13 mouse cellular contexts compared by ENCODE assay signal in the genomic region with DNA sequence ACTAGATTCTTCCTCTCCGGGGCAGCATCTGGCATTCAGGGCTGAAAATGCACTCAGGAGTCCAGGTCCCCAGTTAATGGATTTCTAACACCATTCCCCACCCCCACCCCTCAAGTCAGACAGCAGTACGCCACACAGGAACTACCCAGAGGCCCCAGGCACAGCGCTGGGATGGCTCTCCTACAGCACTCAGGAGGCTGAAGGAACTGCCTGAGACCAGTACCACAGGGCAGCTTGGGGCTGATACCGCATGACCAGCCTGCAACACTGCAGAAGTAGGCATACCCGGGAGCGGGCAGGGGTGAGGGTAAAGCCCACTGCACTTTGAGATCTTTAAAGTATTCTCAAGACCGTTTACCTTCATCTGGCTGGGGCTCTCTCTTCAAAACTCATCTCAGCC. TPM values are rescaled to one million over a fixed set of nuclear protein-coding genes. Genes with fewer than 3 reads are reported as not detected.
A peak's percentile ranks its signal among the peaks of the same experiment; 100 is the strongest.
DNase-seq lines count a peak whose midpoint lies in the region; ATAC-seq and TF ChIP-seq lines count a peak whose summit lies in the region.
"Had no signal": no experiment of that assay in that cellular context is flagged by ENCODE, and none has a peak within 500 bp of the region (broad histone marks: within the 10 kb centered on the region; RNA-seq: fewer than 3 reads in every experiment).

No protein-coding gene starts in this region.

- TF ChIP-seq CTCF in heart, adult 2 months (IDR thresholded peaks at IDR 0.05): no peak

- WGBS in heart, adult 2 months: 70% methylated on average over 7 of the region's 7 CpGs
- WGBS in neural tube, embryonic 13.5 days: 68% methylated on average over 7 of the region's 7 CpGs
- 53% methylated on average over 7 of the region's 7 CpGs for WGBS in limb, embryonic 15.5 days
- 66% methylated on average over 7 of the region's 7 CpGs for WGBS in stomach, embryonic 16.5 days

- peaks cover 3% of the 10 kb centered on the region; the same call in 1 of the 2 replicates for H3K36me3 ChIP-seq in heart, adult 2 months (ENCODE audit: control insufficient read depth, insufficient read depth, low read length)
- no peaks in the 10 kb centered on the region for H3K36me3 ChIP-seq in neural tube, embryonic 13.5 days
- H3K36me3 ChIP-seq in limb, embryonic 15.5 days: no peaks in the 10 kb centered on the region
- no peaks in the 10 kb centered on the region for H3K36me3 ChIP-seq in stomach, embryonic 16.5 days (ENCODE audit: control insufficient read depth, insufficient read depth, low read length)

- no peak for ATAC-seq in neural tube, embryonic 13.5 days (ENCODE audit: low read depth)
- ATAC-seq in limb, embryonic 15.5 days (ENCODE audit: insufficient number of reproducible peaks, low FRiP score, low TSS enrichment, low read depth): no peak
- ATAC-seq in stomach, embryonic 16.5 days (ENCODE audit: insufficient read depth, low FRiP score): no peak

- DNase-seq in heart, adult 2 months: no peak
- DNase-seq in heart, postnatal 10 days: no peak
- DNase-seq in neural tube, embryonic 10.5 days (ENCODE audit: extremely low spot score, low spot score): no peak
- DNase-seq in left cerebral cortex, adult 9 months (ENCODE audit: low spot score in 2 of 2): no peak
- DNase-seq in left cerebral cortex, postnatal 36 days (ENCODE audit: low spot score in 2 of 2): no peak
- DNase-seq: cerebellum, adult 9-11 months; heart, postnatal 4 days; lung, embryonic 14.5 days had no signal

- H3K9ac ChIP-seq in heart, adult 2 months (ENCODE audit: low read depth, low read length): peak overlapping the region; percentile 67
- H3K9ac ChIP-seq in neural tube, embryonic 13.5 days: no peak overlapping the region
- H3K9ac ChIP-seq in limb, embryonic 15.5 days: no peak overlapping the region
- H3K9ac ChIP-seq in stomach, embryonic 16.5 days (ENCODE audit: low read length): no peak overlapping the region; the same call in 1 of the 2 replicates
- H3K9ac ChIP-seq: lung, embryonic 14.5 days had no signal

- no peak for TF ChIP-seq POLR2A in heart, adult 2 months (IDR thresholded peaks at IDR 0.05; ENCODE audit: insufficient read depth, low read depth, low read length)

- H3K4me1 ChIP-seq in heart, adult 2 months (ENCODE audit: control insufficient read depth, insufficient read depth, low read length): peaks cover 30% of the 10 kb centered on the region
- H3K4me1 ChIP-seq in neural tube, embryonic 13.5 days (replicated peaks): peaks cover 46% of the 10 kb centered on the region
- peaks cover 41% of the 10 kb centered on the region for H3K4me1 ChIP-seq in limb, embryonic 15.5 days
- peaks cover 11% of the 10 kb centered on the region for H3K4me1 ChIP-seq in stomach, embryonic 16.5 days (ENCODE audit: control insufficient read depth, insufficient read depth, low read length)

- intact Hi-C loops in heart, adult 2 months (cut with DNase I): loop anchor here (5.0 kb wide), 1 partner anchor 57 kb away; the partner anchor contains the start of gene 3110082I17Rik
- intact Hi-C loops in heart, postnatal 10 days (cut with DNase I): no loop called here
- intact Hi-C loops in left cerebral cortex, postnatal 36 days (cut with DNase I): no loop called here

- H3K9me3 ChIP-seq in neural tube, embryonic 13.5 days: no peaks in the 10 kb centered on the region
- no peaks in the 10 kb centered on the region for H3K9me3 ChIP-seq in limb, embryonic 15.5 days
- no peaks in the 10 kb centered on the region for H3K9me3 ChIP-seq in stomach, embryonic 16.5 days (replicated peaks; ENCODE audit: control insufficient read depth, low read length)

- no peak for TF ChIP-seq EP300 in heart, adult 2 months (IDR thresholded peaks at IDR 0.05; ENCODE audit: insufficient read depth, low read depth, low read length)

- H3K4me2 ChIP-seq in neural tube, embryonic 13.5 days: no peak overlapping the region
- H3K4me2 ChIP-seq in limb, embryonic 15.5 days: peak overlapping the region; percentile 5; the same call in 1 of the 2 replicates
- H3K4me2 ChIP-seq in stomach, embryonic 16.5 days (ENCODE audit: low read depth, low read length): no peak overlapping the region
- H3K4me2 ChIP-seq: lung, embryonic 14.5 days had no signal

- peak overlapping the region; percentile 88 for H3K27ac ChIP-seq in heart, adult 2 months
- H3K27ac ChIP-seq in neural tube, embryonic 13.5 days (replicated peaks): peak overlapping the region; percentile 70
- peak overlapping the region; percentile 83 for H3K27ac ChIP-seq in limb, embryonic 15.5 days
- peak overlapping the region; percentile 19; the same call in 1 of the 2 replicates for H3K27ac ChIP-seq in stomach, embryonic 16.5 days (ENCODE audit: low read length)

- peak overlapping the region; percentile 41 for H3K4me3 ChIP-seq in heart, adult 2 months
- H3K4me3 ChIP-seq in neural tube, embryonic 13.5 days: no peak overlapping the region
- no peak overlapping the region for H3K4me3 ChIP-seq in limb, embryonic 15.5 days
- no peak overlapping the region for H3K4me3 ChIP-seq in stomach, embryonic 16.5 days (replicated peaks; ENCODE audit: low read length)
- H3K4me3 ChIP-seq: erythroblast, embryonic 14.5 days had no signal

- H3K79me2 ChIP-seq in heart, adult 2 months (replicated peaks; ENCODE audit: control insufficient read depth, insufficient read depth, low read length): 0 out of 2 replicates have a peak, but pooled peaks cover 2% of the 10 kb centered on the region

- H3K27me3 ChIP-seq in heart, adult 2 months (ENCODE audit: control insufficient read depth, insufficient read depth, low read length): no peaks in the 10 kb centered on the region
- no peaks in the 10 kb centered on the region for H3K27me3 ChIP-seq in neural tube, embryonic 13.5 days
- H3K27me3 ChIP-seq in limb, embryonic 15.5 days: no peaks in the 10 kb centered on the region
- H3K27me3 ChIP-seq in stomach, embryonic 16.5 days (ENCODE audit: control insufficient read depth, insufficient read depth, low read length): no peaks in the 10 kb centered on the region

RNA-seq across cellular contexts. Expression of gene C130050O18Rik, which starts 0.4 kb away (rescaled TPM):
- 1 to 10 TPM in 1 of 2 experiments, under 1 TPM in 1; 0.68 to 1.1 TPM for total RNA-seq in heart, adult 2 months (2021)
- 0.98 and 1.1 TPM in 2 replicates for polyA plus RNA-seq in heart, adult 2 months (2012; rRNA removed)
- total RNA-seq in heart, postnatal 10 days (2021): under 1 TPM; 0.74 to 0.93 TPM
- polyA plus RNA-seq in neural tube, embryonic 13.5 days (2015; fragmentation: Nextera tagmentation; extraction: Ambion mirVana): 0.38 and 0.39 TPM in 2 replicates
- polyA plus RNA-seq in limb, embryonic 15.5 days (2015; fragmentation: Nextera tagmentation; extraction: Ambion mirVana): 7.1 and 10.4 TPM in 2 replicates
- polyA plus RNA-seq in stomach, embryonic 16.5 days (2015; fragmentation: Nextera tagmentation; extraction: Ambion mirVana): 0.80 and 1.2 TPM in 2 replicates
- total RNA-seq in left cerebral cortex, postnatal 36 days (2021): under 1 TPM in 1 of 2 experiments, not detected in 1; 0.27 TPM
- polyA plus RNA-seq: erythroblast, embryonic 14.5 days had no signal

RNA-seq across cellular contexts. Expression of gene Gper1, which starts 17.5 kb away (rescaled TPM):
- 1 to 10 TPM; 1.4 to 1.5 TPM for total RNA-seq in heart, adult 2 months (2021)
- 2.0 and 4.9 TPM in 2 replicates for polyA plus RNA-seq in heart, adult 2 months (2012; rRNA removed)
- 1 to 10 TPM; 2.5 to 2.6 TPM for total RNA-seq in heart, postnatal 10 days (2021)
- 8.5 and 9.9 TPM in 2 replicates for polyA plus RNA-seq in neural tube, embryonic 13.5 days (2015; fragmentation: Nextera tagmentation; extraction: Ambion mirVana)
- polyA plus RNA-seq in limb, embryonic 15.5 days (2015; fragmentation: Nextera tagmentation; extraction: Ambion mirVana): 5.7 and 7.3 TPM in 2 replicates
- 2.9 and 3.6 TPM in 2 replicates for polyA plus RNA-seq in stomach, embryonic 16.5 days (2015; fragmentation: Nextera tagmentation; extraction: Ambion mirVana)
- 1 to 10 TPM; 2.9 to 3.3 TPM for total RNA-seq in left cerebral cortex, postnatal 36 days (2021)
- polyA plus RNA-seq: erythroblast, embryonic 14.5 days had no signal

RNA-seq across cellular contexts. Expression of gene Gpr146, which starts 28.0 kb away (rescaled TPM):
- total RNA-seq in heart, adult 2 months (2021): 10 to 100 TPM; 42.9 to 56.6 TPM
- 62.4 and 77.0 TPM in 2 replicates for polyA plus RNA-seq in heart, adult 2 months (2012; rRNA removed)
- total RNA-seq in heart, postnatal 10 days (2021): 10 to 100 TPM; 33.7 to 37.2 TPM
- 1.8 and 1.9 TPM in 2 replicates for polyA plus RNA-seq in neural tube, embryonic 13.5 days (2015; fragmentation: Nextera tagmentation; extraction: Ambion mirVana)
- 2.6 and 3.1 TPM in 2 replicates for polyA plus RNA-seq in limb, embryonic 15.5 days (2015; fragmentation: Nextera tagmentation; extraction: Ambion mirVana)
- polyA plus RNA-seq in stomach, embryonic 16.5 days (2015; fragmentation: Nextera tagmentation; extraction: Ambion mirVana): 3.1 and 4.2 TPM in 2 replicates
- 10 to 100 TPM; 13.5 to 14.0 TPM for total RNA-seq in left cerebral cortex, postnatal 36 days (2021)

RNA-seq across cellular contexts. Expression of gene Cyp2w1, which starts 53.1 kb away (rescaled TPM):
- not detected for total RNA-seq in heart, adult 2 months (2021)
- not detected in 2 replicates for polyA plus RNA-seq in heart, adult 2 months (2012; rRNA removed)
- not detected for total RNA-seq in heart, postnatal 10 days (2021)
- not detected in 2 replicates for polyA plus RNA-seq in neural tube, embryonic 13.5 days (2015; fragmentation: Nextera tagmentation; extraction: Ambion mirVana)
- polyA plus RNA-seq in limb, embryonic 15.5 days (2015; fragmentation: Nextera tagmentation; extraction: Ambion mirVana): 22.8 and 23.5 TPM in 2 replicates
- polyA plus RNA-seq in stomach, embryonic 16.5 days (2015; fragmentation: Nextera tagmentation; extraction: Ambion mirVana): 11.4 and 11.5 TPM in 2 replicates
- total RNA-seq in left cerebral cortex, postnatal 36 days (2021): not detected
- total RNA-seq: heart, postnatal 4 days had no signal
- polyA plus RNA-seq: lung, embryonic 14.5 days; urinary bladder, adult 2 months had no signal

RNA-seq across cellular contexts. Expression of gene Cox19, which starts 54.3 kb away (rescaled TPM):
- total RNA-seq in heart, adult 2 months (2021): 10 to 100 TPM; 82.8 to 94.8 TPM
- 110 and 112 TPM in 2 replicates for polyA plus RNA-seq in heart, adult 2 months (2012; rRNA removed)
- total RNA-seq in heart, postnatal 10 days (2021): 10 to 100 TPM; 88.8 to 96.4 TPM
- polyA plus RNA-seq in neural tube, embryonic 13.5 days (2015; fragmentation: Nextera tagmentation; extraction: Ambion mirVana): 113 and 120 TPM in 2 replicates
- 90.6 and 94.2 TPM in 2 replicates for polyA plus RNA-seq in limb, embryonic 15.5 days (2015; fragmentation: Nextera tagmentation; extraction: Ambion mirVana)
- 107 and 114 TPM in 2 replicates for polyA plus RNA-seq in stomach, embryonic 16.5 days (2015; fragmentation: Nextera tagmentation; extraction: Ambion mirVana)
- total RNA-seq in left cerebral cortex, postnatal 36 days (2021): 10 to 100 TPM; 65.7 to 74.4 TPM

Comparison
In these comparisons a context has a peak if more than half of its experiments do, and no peak if none do; other contexts are left out.
1. H3K27ac ChIP-seq: peak in every context shown above with its lines; median percentile 88 in heart, adult 2 months; 83 in limb, embryonic 15.5 days; 70 in neural tube, embryonic 13.5 days; 19 in stomach, embryonic 16.5 days.
2. RNA of gene Gpr146, which starts 28.0 kb away (polyA plus RNA-seq): 62.4 to 77.0 TPM in heart, adult 2 months; 3.1 to 4.2 TPM in stomach, embryonic 16.5 days, 2.6 to 3.1 TPM in limb, embryonic 15.5 days and 1.8 to 1.9 TPM in neural tube, embryonic 13.5 days; every median in the first group is over 10 times any median in the second.